Mouse (Mus musculus) heart, embryonic 10.5 days (tissue): ENCODE measurements around the gene Bhlhe23. TPM values are rescaled to one million over a fixed set of nuclear protein-coding genes. Genes with fewer than 3 reads are reported as not detected.
A peak's percentile ranks its signal among the peaks of the same experiment; 100 is the strongest.

Source experiments
- DNase-seq: peaks from one replicate; pipeline ENCODE4 v3.0.0-alpha.2; 2017; ENCODE audit warnings: low spot score
- H3K27ac ChIP-seq: fragments of 300-500 bp; sonication (generic); 2 replicates; pipeline ENCODE4 v1.5.1; 2016; ENCODE audit warnings: mild to moderate bottlenecking
- H3K27me3 ChIP-seq: fragments of 300-500 bp; sonication (generic); 2 replicates; pipeline ENCODE4 v1.6.1; 2016; ENCODE audit warnings: mild to moderate bottlenecking; ENCODE audit not compliant: poor library complexity, insufficient read depth, severe bottlenecking
- H3K36me3 ChIP-seq: fragments of 300-500 bp; sonication (generic); 2 replicates; pipeline ENCODE4 v1.6.1; 2016; ENCODE audit warnings: mild to moderate bottlenecking, moderate library complexity
- H3K4me1 ChIP-seq: fragments of 300-500 bp; sonication (generic); 2 replicates; pipeline ENCODE4 v1.6.1; 2016; ENCODE audit warnings: mild to moderate bottlenecking
- H3K4me3 ChIP-seq: fragments of 300-500 bp; sonication (generic); 2 replicates; pipeline ENCODE4 v1.5.1; 2016; ENCODE audit warnings: mild to moderate bottlenecking, moderate library complexity
- H3K9me3 ChIP-seq: fragments of 300-500 bp; sonication (generic); 2 replicates; pipeline ENCODE4 v1.6.1; 2016; ENCODE audit warnings: mild to moderate bottlenecking, moderate library complexity
- WGBS: fragments of 180-500 bp; shearing (Covaris S2); methylation state at CpG from one replicate; pipeline ENCODE4 v1.1.7; 2016; 5-methylcytosine and 5-hydroxymethylcytosine counted together
- polyA plus RNA-seq: library from polyadenylated mRNA; unstranded; fragments of >200 nt; fragmentation: Nextera tagmentation; extraction: Ambion mirVana; gene quantifications from 2 replicates; pipeline ENCODE4 v1.2.1, GENCODE M21; 2016

The Bhlhe23 gene
- polyA plus RNA-seq, 1 experiment from 2014 or later = 0.05 TPM

- H3K4me3 ChIP-seq = no peak overlapping the region
- H3K4me1 ChIP-seq = 0 out of 2 replicates have a peak, but pooled peaks cover 4% of the 10 kb centered on the region
- no peak for DNase-seq
- no peaks in the 10 kb centered on the region for H3K36me3 ChIP-seq
- H3K9me3 ChIP-seq = no peaks in the 10 kb centered on the region
- WGBS = 84% methylated on average over 7 of the region's 7 CpGs
- H3K27me3 ChIP-seq = peaks cover 27% of the 10 kb centered on the region; the same call in 1 of the 2 replicates
- no peak overlapping the region for H3K27ac ChIP-seq
These were observed 41.5 kb downstream of the Bhlhe23 start for GRCm38 (mm10) chr2:180735232-180735631.

GRCm38 (mm10) chr2:180731984-180732383 lies 44.7 kb downstream of the Bhlhe23 start:
- H3K27me3 ChIP-seq = peaks cover 23% of the 10 kb centered on the region; the same call in 1 of the 2 replicates
- 61% methylated on average over 6 of the region's 6 CpGs for WGBS

DNA sequence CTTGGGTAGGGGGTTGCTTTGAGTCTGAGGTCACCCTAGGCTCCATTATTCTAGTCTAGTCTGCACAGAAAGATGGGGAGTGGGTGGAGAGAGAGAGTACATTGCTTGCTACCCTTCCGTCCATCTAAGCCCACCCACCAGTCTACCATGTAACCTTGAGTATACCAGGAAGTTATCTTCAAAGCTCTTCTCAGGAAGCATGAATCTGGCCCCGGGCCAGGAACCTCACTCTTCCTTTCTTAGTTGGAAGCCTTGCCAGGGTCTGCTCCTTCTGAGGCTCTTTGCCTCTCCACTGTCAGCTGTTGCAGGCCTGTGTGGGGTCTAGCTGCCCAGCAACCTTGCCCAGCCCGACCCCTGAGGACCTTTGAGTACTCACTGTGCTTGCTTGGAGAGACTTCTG lies 45.7 kb downstream of the Bhlhe23 start:
- Histone ChIP-seq H3K4me3 (no peak overlapping the region), H3K27me3 (peaks cover 20% of the 10 kb centered on the region; the same call in 1 of the 2 replicates), H3K9me3 (no peaks in the 10 kb centered on the region), H3K36me3 (no peaks in the 10 kb centered on the region), H3K27ac (no peak overlapping the region), H3K4me1 (peaks cover 9% of the 10 kb centered on the region; the same call in 1 of the 2 replicates)
- no peak for DNase-seq
- WGBS = 73% methylated on average over 3 of the region's 3 CpGs

More at GRCm38 (mm10) chr2:180731984-180732383, 44.7 kb downstream of the Bhlhe23 start:
- Histone ChIP-seq H3K27ac (no peak overlapping the region), H3K9me3 (no peaks in the 10 kb centered on the region), H3K4me1 (0 out of 2 replicates have a peak, but pooled peaks cover 4% of the 10 kb centered on the region), H3K36me3 (no peaks in the 10 kb centered on the region), H3K4me3 (no peak overlapping the region)
- no peak for DNase-seq

DNA sequence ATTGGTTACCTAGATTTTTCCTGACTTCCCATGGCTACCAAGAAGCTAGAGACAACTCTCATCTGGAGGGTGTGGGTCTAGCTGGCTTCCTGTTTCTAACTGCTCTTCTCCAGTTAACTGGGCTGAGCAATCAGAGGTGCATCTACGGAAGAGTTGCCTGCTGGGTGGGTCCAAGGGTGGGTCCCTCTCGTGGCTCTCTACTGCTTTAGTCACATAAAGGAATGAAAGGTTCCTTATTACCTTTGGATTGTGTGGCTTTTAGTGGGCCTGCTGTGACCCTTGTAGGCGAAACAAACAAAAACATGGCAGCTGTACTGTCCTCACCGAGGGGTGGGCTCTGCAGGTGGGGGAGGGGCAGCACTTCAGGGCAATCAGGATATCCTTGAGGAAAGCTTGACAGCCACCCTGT lies 49.1 kb downstream of the Bhlhe23 start:
- Histone ChIP-seq H3K9me3 (no peaks in the 10 kb centered on the region), H3K4me1 (peaks cover 25% of the 10 kb centered on the region), H3K36me3 (peaks cover 15% of the 10 kb centered on the region), H3K4me3 (no peak overlapping the region), H3K27me3 (peaks cover 15% of the 10 kb centered on the region; the same call in 1 of the 2 replicates), H3K27ac (no peak overlapping the region)
- WGBS = 60% methylated on average over 4 of the region's 4 CpGs
- DNase-seq = no peak

GRCm38 (mm10) chr2:180726658-180727442 lies 49.9 kb downstream of the Bhlhe23 start:
- peaks cover 23% of the 10 kb centered on the region for H3K36me3 ChIP-seq
- peaks cover 7% of the 10 kb centered on the region; the same call in 1 of the 2 replicates for H3K27me3 ChIP-seq
- no peak overlapping the region for H3K4me3 ChIP-seq
- no peaks in the 10 kb centered on the region for H3K9me3 ChIP-seq
- DNase-seq = no peak
- 59% methylated on average over 6 of the region's 6 CpGs for WGBS
- no peak overlapping the region for H3K27ac ChIP-seq
- peaks cover 21% of the 10 kb centered on the region for H3K4me1 ChIP-seq

DNA sequence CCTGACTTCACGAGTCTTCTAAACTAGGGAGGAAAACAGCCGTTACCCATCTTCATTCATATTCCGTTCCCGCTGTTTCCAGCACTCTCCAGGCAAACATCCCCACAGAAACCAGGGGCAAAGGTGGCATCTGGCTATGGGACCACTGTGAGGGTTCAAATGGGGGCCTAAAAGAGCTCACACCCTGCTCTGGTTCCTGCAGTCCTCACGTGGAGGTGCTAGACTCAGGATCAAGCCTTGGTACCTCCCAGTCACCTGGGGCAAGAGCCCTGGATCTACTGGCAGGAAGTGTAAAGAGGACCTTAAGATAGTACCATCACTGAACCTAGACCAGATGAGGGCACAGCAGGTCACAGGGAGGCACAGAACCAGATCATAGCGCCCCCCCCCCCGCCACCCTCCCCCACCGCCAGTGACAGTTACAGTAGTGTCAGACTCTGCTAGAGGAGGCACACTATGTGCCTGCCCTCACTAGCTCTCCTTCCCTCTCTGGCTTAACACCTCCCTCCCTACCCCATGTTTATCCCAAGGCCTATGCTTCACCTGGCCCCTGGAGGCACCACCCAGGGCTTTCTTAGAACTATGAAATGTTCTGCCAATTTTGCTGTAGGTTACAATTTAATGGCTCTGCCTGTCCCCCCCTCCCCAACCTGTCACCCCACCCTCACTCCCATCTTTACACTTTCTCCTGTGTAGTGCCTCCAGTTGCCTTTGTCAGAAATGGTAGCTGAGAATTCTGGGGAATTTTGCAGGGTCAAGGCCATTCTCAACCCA lies 50.7 kb downstream of the Bhlhe23 start:
- Histone ChIP-seq H3K4me1 (peaks cover 21% of the 10 kb centered on the region), H3K27ac (no peak overlapping the region), H3K9me3 (no peaks in the 10 kb centered on the region), H3K4me3 (no peak overlapping the region), H3K36me3 (peaks cover 31% of the 10 kb centered on the region), H3K27me3 (0 out of 2 replicates have a peak, but pooled peaks cover 5% of the 10 kb centered on the region)
- 10% methylated on average over 6 of the region's 8 CpGs for WGBS
- DNase-seq = no peak

DNA sequence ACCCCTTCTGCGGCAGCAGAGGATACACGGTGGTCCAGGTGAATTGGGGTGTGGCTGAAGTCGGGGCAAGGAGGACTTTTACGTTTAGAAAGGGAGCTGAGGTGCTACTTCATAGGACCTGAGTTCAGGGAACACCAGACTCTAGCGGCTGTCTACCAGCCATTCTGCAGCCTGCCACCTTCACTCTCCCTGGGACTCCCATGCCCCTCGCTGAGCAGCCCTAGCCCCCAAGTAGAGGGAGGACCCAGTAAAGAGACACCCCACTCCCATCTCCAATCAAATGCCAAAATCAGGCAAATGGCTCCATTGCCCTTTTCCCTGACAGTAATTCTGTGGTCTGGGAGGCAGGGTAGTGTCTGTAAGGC lies 51.3 kb downstream of the Bhlhe23 start:
- Histone ChIP-seq H3K4me3 (peak overlapping the region; percentile 47), H3K36me3 (peaks cover 37% of the 10 kb centered on the region), H3K27ac (peak overlapping the region; percentile 44; the same call in 1 of the 2 replicates), H3K27me3 (0 out of 2 replicates have a peak, but pooled peaks cover 5% of the 10 kb centered on the region), H3K4me1 (peaks cover 21% of the 10 kb centered on the region), H3K9me3 (no peaks in the 10 kb centered on the region)
- WGBS = 4% methylated on average over 6 of the region's 6 CpGs
- DNase-seq = no peak

DNA sequence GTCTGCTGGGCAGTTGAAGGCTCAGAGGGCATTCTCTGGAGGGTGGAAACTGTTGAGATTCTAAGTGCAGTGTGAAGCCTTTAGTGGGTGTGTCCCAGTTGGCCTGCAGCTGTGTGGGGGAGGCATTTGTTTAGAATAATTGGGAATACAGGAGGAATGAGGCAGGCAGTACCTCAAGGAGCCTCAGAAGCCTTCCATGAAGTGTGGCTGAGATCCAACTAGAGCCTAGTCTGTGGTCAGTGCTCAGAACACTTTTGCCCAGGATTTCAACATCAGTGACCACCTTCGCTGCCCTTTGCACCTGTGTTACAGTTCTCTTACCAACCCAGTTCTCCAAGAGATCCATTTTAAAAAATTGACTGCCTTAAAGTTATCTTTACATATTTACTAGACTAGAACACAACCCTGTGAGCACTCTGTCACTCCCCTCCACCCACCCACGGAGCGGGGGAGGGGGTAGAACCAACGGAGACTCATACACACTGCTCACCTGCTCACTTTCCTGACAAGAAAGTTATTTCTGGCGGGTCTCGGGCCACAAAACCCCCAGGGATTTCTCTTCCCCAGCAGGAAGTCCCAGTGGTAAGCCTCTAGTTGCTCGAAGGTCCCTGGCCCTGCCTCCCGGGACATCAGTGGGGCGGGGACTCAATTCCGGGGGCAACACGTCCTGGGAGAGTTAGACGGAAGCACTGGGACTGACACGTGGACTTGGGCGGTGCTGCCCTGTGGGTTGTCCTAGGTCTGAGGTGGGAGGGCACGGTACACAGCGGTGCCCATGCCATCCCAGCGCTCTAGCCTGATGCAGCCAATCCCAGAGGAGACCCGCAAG lies 51.9 kb downstream of the Bhlhe23 start, which contains the start of gene Slc17a9:
Slc17a9 (plus strand) TSS at position 679 of the 829 bp plus-strand sequence.
- Histone ChIP-seq H3K27ac (peak within 1 kb of the TSS; percentile 44; the same call in 1 of the 2 replicates), H3K27me3 (0 out of 2 replicates have a peak, but pooled peaks cover 5% of the 10 kb centered on the region), H3K36me3 (peaks cover 43% of the 10 kb centered on the region), H3K9me3 (no peaks in the 10 kb centered on the region), H3K4me3 (peak within 1 kb of the TSS; percentile 47), H3K4me1 (peaks cover 21% of the 10 kb centered on the region)
- WGBS = 4% methylated on average over 18 of the region's 18 CpGs
- no peak for DNase-seq

Other genes starting within 250 kb of the Bhlhe23 start
- 25.7 and 32.9 TPM in 2 replicates for gene Mrgbp, start 195.6 kb downstream of the Bhlhe23 start, polyA plus RNA-seq
- 72.0 and 81.2 TPM in 2 replicates for gene Ogfr, start 187.7 kb downstream of the Bhlhe23 start, polyA plus RNA-seq
- 19.7 and 19.9 TPM in 2 replicates for gene Col9a3, start 179.1 kb downstream of the Bhlhe23 start, polyA plus RNA-seq
- gene Tcfl5, start 134.2 kb downstream of the Bhlhe23 start, polyA plus RNA-seq = 0.06 and 0.20 TPM in 2 replicates
- gene Dido1, start 66.9 kb downstream of the Bhlhe23 start, polyA plus RNA-seq = 23.8 and 26.0 TPM in 2 replicates
- gene Gid8, start 66.8 kb downstream of the Bhlhe23 start, polyA plus RNA-seq = 44.6 and 50.3 TPM in 2 replicates
- gene Slc17a9, start 51.6 kb downstream of the Bhlhe23 start, polyA plus RNA-seq = 0.94 and 1.2 TPM in 2 replicates
- 42.3 and 43.9 TPM in 2 replicates for gene Ythdf1, start 144.0 kb upstream of the Bhlhe23 start, polyA plus RNA-seq
- gene Birc7, start 152.1 kb upstream of the Bhlhe23 start, polyA plus RNA-seq = 0.09 TPM in 1 of 2 replicates, not detected in the other
- gene Nkain4, start 177.8 kb upstream of the Bhlhe23 start, polyA plus RNA-seq = 19.3 and 24.4 TPM in 2 replicates
- gene Arfgap1, start 190.3 kb upstream of the Bhlhe23 start, polyA plus RNA-seq = 101 and 104 TPM in 2 replicates
- 0.11 and 0.20 TPM in 2 replicates for gene Col20a1, start 209.6 kb upstream of the Bhlhe23 start, polyA plus RNA-seq